Mouse (Mus musculus) erythroblast, embryonic 14.5 days (primary cell): Measurements from ENCODE around the gene Trpm6. TPM values are rescaled to one million over a fixed set of nuclear protein-coding genes. Genes with fewer than 3 reads are reported as not detected.

Source experiments
- H3K27me3 ChIP-seq: 2 replicates; pipeline ENCODE4 v1.6.1; 2012; ENCODE audit warnings: inconsistent platforms; ENCODE audit not compliant: control insufficient read depth
- H3K36me3 ChIP-seq: 2 replicates; pipeline ENCODE4 v1.6.1; 2012; ENCODE audit warnings: mild to moderate bottlenecking, inconsistent platforms; ENCODE audit not compliant: control insufficient read depth
- H3K4me1 ChIP-seq: 2 replicates; pipeline ENCODE4 v1.6.1; 2012; ENCODE audit warnings: inconsistent platforms; ENCODE audit not compliant: control insufficient read depth
- H3K4me3 ChIP-seq: replicated peaks from 2 replicates; pipeline ENCODE3; 2012; ENCODE audit warnings: moderate library complexity, mild to moderate bottlenecking, inconsistent platforms
- H3K9me3 ChIP-seq: 2 replicates; pipeline ENCODE4 v1.6.1; 2012; ENCODE audit warnings: low read length, inconsistent platforms, mixed read lengths; ENCODE audit not compliant: control insufficient read depth
- GATA1 ChIP-seq: IDR thresholded peaks from 2 replicates; pipeline ENCODE4 v1.6.1; 2012; ENCODE audit warnings: low read length, inconsistent platforms, mixed read lengths
- TAL1 ChIP-seq: IDR thresholded peaks from 3 replicates; pipeline ENCODE4 v1.6.1; 2012; ENCODE audit warnings: low read length, inconsistent platforms, mixed read lengths
- polyA plus RNA-seq: library from polyadenylated mRNA; stranded (reverse); fragments of >175 nt; gene quantifications from 2 replicates; pipeline ENCODE4 v1.2.3, GENCODE M21; 2012

Gene Trpm6
- polyA plus RNA-seq, 1 experiment, result not detected

GRCm38 (mm10) chr19:18873709-18874644, 124.2 kb downstream of the Trpm6 start:
- Histone ChIP-seq H3K27me3 (no peaks in the 10 kb centered on the region), H3K4me3 (no peak overlapping the region), H3K36me3 (no peaks in the 10 kb centered on the region), H3K4me1 (no peaks in the 10 kb centered on the region), H3K9me3 (no peaks in the 10 kb centered on the region)
- TF ChIP-seq TAL1, result no peak
- TF ChIP-seq GATA1, result no peak

- no peaks in the 10 kb centered on the region for H3K27me3 ChIP-seq
- no peak for TF ChIP-seq GATA1
- no peak for TF ChIP-seq TAL1
Measured at GRCm38 (mm10) chr19:18879264-18879663, 129.5 kb downstream of the Trpm6 start.

GRCm38 (mm10) chr19:18881162-18881561, 131.4 kb downstream of the Trpm6 start:
- Histone ChIP-seq H3K4me3 (no peak overlapping the region), H3K36me3 (no peaks in the 10 kb centered on the region), H3K9me3 (no peaks in the 10 kb centered on the region), H3K27me3 (no peaks in the 10 kb centered on the region), H3K4me1 (no peaks in the 10 kb centered on the region)
- TF ChIP-seq GATA1 (no peak), TAL1 (no peak)

More at GRCm38 (mm10) chr19:18879264-18879663, 129.5 kb downstream of the Trpm6 start:
- no peaks in the 10 kb centered on the region for H3K9me3 ChIP-seq
- no peak overlapping the region for H3K4me3 ChIP-seq
- no peaks in the 10 kb centered on the region for H3K4me1 ChIP-seq
- no peaks in the 10 kb centered on the region for H3K36me3 ChIP-seq

GRCm38 (mm10) chr19:18887646-18888407, 138.0 kb downstream of the Trpm6 start:
- H3K27me3 ChIP-seq, result no peaks in the 10 kb centered on the region; the same call in 1 of the 2 replicates
- TF ChIP-seq TAL1 (no peak), GATA1 (no peak)
- H3K9me3 ChIP-seq, result no peaks in the 10 kb centered on the region

GRCm38 (mm10) chr19:18888491-18889116, 138.8 kb downstream of the Trpm6 start:
- Histone ChIP-seq H3K27me3 (no peaks in the 10 kb centered on the region; the same call in 1 of the 2 replicates), H3K4me1 (no peaks in the 10 kb centered on the region), H3K4me3 (no peak overlapping the region), H3K9me3 (no peaks in the 10 kb centered on the region), H3K36me3 (no peaks in the 10 kb centered on the region)
- TF ChIP-seq TAL1 (no peak), GATA1 (no peak)

More at GRCm38 (mm10) chr19:18887646-18888407, 138.0 kb downstream of the Trpm6 start:
- H3K4me1 ChIP-seq, result no peaks in the 10 kb centered on the region
- no peaks in the 10 kb centered on the region for H3K36me3 ChIP-seq
- H3K4me3 ChIP-seq, result no peak overlapping the region

GRCm38 (mm10) chr19:18889117-18889627, 139.4 kb downstream of the Trpm6 start:
- no peaks in the 10 kb centered on the region; the same call in 1 of the 2 replicates for H3K27me3 ChIP-seq
- H3K4me3 ChIP-seq, result no peak overlapping the region
- H3K9me3 ChIP-seq, result no peaks in the 10 kb centered on the region
- no peaks in the 10 kb centered on the region for H3K4me1 ChIP-seq
- no peaks in the 10 kb centered on the region for H3K36me3 ChIP-seq
- no peak for TF ChIP-seq TAL1
- TF ChIP-seq GATA1, result no peak

GRCm38 (mm10) chr19:18889632-18890031, 139.8 kb downstream of the Trpm6 start:
- Histone ChIP-seq H3K9me3 (no peaks in the 10 kb centered on the region), H3K4me3 (no peak overlapping the region), H3K4me1 (no peaks in the 10 kb centered on the region), H3K36me3 (no peaks in the 10 kb centered on the region), H3K27me3 (no peaks in the 10 kb centered on the region; the same call in 1 of the 2 replicates)
- no peak for TF ChIP-seq TAL1
- TF ChIP-seq GATA1, result no peak

GRCm38 (mm10) chr19:18890216-18890615, 140.4 kb downstream of the Trpm6 start:
- H3K4me3 ChIP-seq, result no peak overlapping the region
- H3K4me1 ChIP-seq, result no peaks in the 10 kb centered on the region
- H3K27me3 ChIP-seq, result no peaks in the 10 kb centered on the region; the same call in 1 of the 2 replicates
- no peaks in the 10 kb centered on the region for H3K9me3 ChIP-seq
- H3K36me3 ChIP-seq, result no peaks in the 10 kb centered on the region
- TF ChIP-seq GATA1 (no peak), TAL1 (no peak)

GRCm38 (mm10) chr19:18898238-18898637, 148.5 kb downstream of the Trpm6 start:
- TF ChIP-seq GATA1, result no peak
- no peak for TF ChIP-seq TAL1
- H3K36me3 ChIP-seq, result no peaks in the 10 kb centered on the region

More at GRCm38 (mm10) chr19:18898238-18898637, 148.5 kb downstream of the Trpm6 start:
- H3K4me1 ChIP-seq, result no peaks in the 10 kb centered on the region
- no peaks in the 10 kb centered on the region for H3K27me3 ChIP-seq
- H3K9me3 ChIP-seq, result no peaks in the 10 kb centered on the region
- no peak overlapping the region for H3K4me3 ChIP-seq
